Mouse (Mus musculus) embryonic fibroblast, embryonic 13.5 days (primary cell): ENCODE results near the gene Atg3.

Experiments
- CTCF ChIP-seq: IDR thresholded peaks from 2 replicates; pipeline ENCODE4 v1.5.1; 2011; ENCODE audit warnings: mild to moderate bottlenecking, control low read depth, low read length, moderate library complexity, borderline replicate concordance; ENCODE audit not compliant: insufficient read depth
- POLR2A ChIP-seq: IDR thresholded peaks from 2 replicates; pipeline ENCODE4 v1.6.1; 2011; ENCODE audit warnings: low read depth, mild to moderate bottlenecking, control low read depth, low read length, moderate library complexity

- TF ChIP-seq POLR2A (no peak), CTCF (no peak)
These were observed 3.8 kb upstream of the Atg3 start for GRCm38 (mm10) chr16:45154741-45155250.
